Mouse (Mus musculus) embryonic facial prominence, embryonic 11.5 days (tissue): ENCODE results near the gene Mfsd14a. TPM values are rescaled to one million over a fixed set of nuclear protein-coding genes. Genes with fewer than 3 reads are reported as not detected.

Source experiments
- ATAC-seq: fragments of 200-750 bp; cut with Nextera tagmentation; replicated peaks from 2 replicates; pipeline ENCODE4 v1.8.0; 2017; ENCODE audit warnings: low read depth; ENCODE audit not compliant: insufficient number of reproducible peaks, low FRiP score, low TSS enrichment
- DNase-seq: peaks from one replicate; pipeline ENCODE4 v3.0.0-alpha.2; 2015; ENCODE audit warnings: low spot score
- H3K27ac ChIP-seq: fragments of 300-500 bp; sonication (generic); replicated peaks from 2 replicates; pipeline ENCODE4 v1.5.1; 2014; ENCODE audit warnings: mild to moderate bottlenecking, low read depth, low read length, control low read depth
- H3K27me3 ChIP-seq: fragments of 300-500 bp; sonication (generic); 2 replicates; pipeline ENCODE4 v1.6.1; 2014; ENCODE audit warnings: mild to moderate bottlenecking, low read length, moderate library complexity, mixed read lengths; ENCODE audit not compliant: control insufficient read depth, insufficient read depth
- H3K36me3 ChIP-seq: fragments of 300-500 bp; sonication (generic); replicated peaks from 2 replicates; pipeline ENCODE4 v1.6.1; 2014; ENCODE audit warnings: low read depth, mild to moderate bottlenecking, low read length, moderate library complexity, mixed read lengths; ENCODE audit not compliant: control insufficient read depth, insufficient read depth
- H3K4me1 ChIP-seq: fragments of 300-500 bp; sonication (generic); 2 replicates; pipeline ENCODE4 v1.6.1; 2014; ENCODE audit warnings: low read length, mixed read lengths; ENCODE audit not compliant: control insufficient read depth, insufficient read depth
- H3K4me2 ChIP-seq: fragments of 300-500 bp; sonication (generic); 2 replicates; pipeline ENCODE4 v1.6.1; 2014; ENCODE audit warnings: low read depth, mild to moderate bottlenecking, control low read depth, low read length, moderate library complexity
- H3K4me3 ChIP-seq: fragments of 300-500 bp; sonication (generic); 2 replicates; pipeline ENCODE4 v1.5.1; 2014; ENCODE audit warnings: low read depth, low read length, control low read depth
- H3K9ac ChIP-seq: fragments of 300-500 bp; sonication (generic); replicated peaks from 2 replicates; pipeline ENCODE4 v1.6.1; 2014; ENCODE audit warnings: mild to moderate bottlenecking, control low read depth, low read length
- H3K9me3 ChIP-seq: fragments of 300-500 bp; sonication (generic); replicated peaks from 2 replicates; pipeline ENCODE4 v1.6.1; 2016; ENCODE audit warnings: mild to moderate bottlenecking, low read length, inconsistent platforms, mixed read lengths; ENCODE audit not compliant: control insufficient read depth
- WGBS: fragments of 180-500 bp; shearing (Covaris S2); extraction: QIAGEN DNeasy Blood & Tissue Kit; methylation state at CpG from one replicate; pipeline ENCODE4 v1.1.7; 2014; 5-methylcytosine and 5-hydroxymethylcytosine counted together
- polyA plus RNA-seq: library from polyadenylated mRNA; unstranded; fragments of >200 nt; fragmentation: Nextera tagmentation; extraction: Ambion mirVana; gene quantifications from 2 replicates; pipeline ENCODE4 v1.2.1, GENCODE M21; 2014

Mfsd14a gene
- polyA plus RNA-seq, 1 experiment from 2014 or later = 105 TPM

- no peak overlapping the region for H3K4me3 ChIP-seq
- WGBS = 88% methylated on average over 5 of the region's 5 CpGs
- no peak overlapping the region for H3K4me2 ChIP-seq
- no peaks in the 10 kb centered on the region for H3K9me3 ChIP-seq
- DNase-seq (no peak), ATAC-seq (no peak)
- no peaks in the 10 kb centered on the region for H3K36me3 ChIP-seq
- no peak overlapping the region for H3K27ac ChIP-seq
- no peak overlapping the region for H3K9ac ChIP-seq
- no peaks in the 10 kb centered on the region for H3K27me3 ChIP-seq
- no peaks in the 10 kb centered on the region for H3K4me1 ChIP-seq
Measured at GRCm38 (mm10) chr3:116601781-116602180, 60.7 kb downstream of the Mfsd14a start.

DNA sequence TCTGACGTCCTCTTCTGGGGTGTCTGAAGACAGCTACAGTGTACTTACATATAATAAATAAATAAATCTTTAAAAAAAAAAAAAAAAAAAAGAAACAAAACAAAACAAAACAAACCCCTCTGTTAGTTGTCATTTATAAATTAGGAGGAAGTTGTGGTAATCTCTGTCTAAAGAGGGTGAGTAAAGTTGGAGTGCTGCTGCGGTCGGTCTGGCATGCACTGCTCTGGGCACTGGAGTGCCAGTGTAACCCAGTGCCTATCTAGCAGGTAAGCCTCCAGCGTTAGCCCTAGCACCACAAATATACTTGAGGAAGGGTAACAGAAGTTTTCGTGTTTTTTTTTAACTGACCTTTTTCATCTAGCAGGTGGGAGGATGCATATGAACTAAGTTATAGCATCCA lies 61.5 kb downstream of the Mfsd14a start:
- no peaks in the 10 kb centered on the region for H3K36me3 ChIP-seq
- ATAC-seq (no peak), DNase-seq (no peak)
- no peaks in the 10 kb centered on the region for H3K9me3 ChIP-seq
- no peaks in the 10 kb centered on the region for H3K27me3 ChIP-seq
- no peak overlapping the region for H3K9ac ChIP-seq
- no peaks in the 10 kb centered on the region for H3K4me1 ChIP-seq
- H3K4me2 ChIP-seq = no peak overlapping the region
- no peak overlapping the region for H3K4me3 ChIP-seq
- 89% methylated on average over 5 of the region's 5 CpGs for WGBS
- H3K27ac ChIP-seq = no peak overlapping the region

DNA sequence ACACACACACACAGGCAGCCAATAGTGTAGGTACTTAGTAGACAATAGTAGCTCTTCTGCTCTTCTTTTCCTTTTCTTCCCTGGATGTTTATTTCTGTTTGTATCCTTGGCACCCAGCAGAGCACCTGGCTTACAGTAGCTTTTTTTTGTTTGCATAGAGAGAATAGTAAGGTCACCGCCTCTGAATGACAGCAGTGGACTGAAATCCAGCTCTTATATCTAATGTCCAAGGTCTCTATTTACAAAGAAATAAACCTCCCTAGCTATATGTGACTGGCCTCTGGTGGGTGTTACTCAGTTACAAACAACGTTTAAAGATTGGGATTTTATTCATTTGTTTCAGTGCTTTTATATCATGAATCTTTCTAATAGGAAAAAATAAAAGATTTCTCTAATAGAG lies 62.8 kb downstream of the Mfsd14a start:
- Histone ChIP-seq H3K9ac (no peak overlapping the region), H3K9me3 (no peaks in the 10 kb centered on the region), H3K36me3 (no peaks in the 10 kb centered on the region), H3K27ac (no peak overlapping the region), H3K27me3 (no peaks in the 10 kb centered on the region), H3K4me1 (no peaks in the 10 kb centered on the region), H3K4me2 (no peak overlapping the region), H3K4me3 (no peak overlapping the region)
- no peak for DNase-seq
- WGBS = 83% methylated on average over 2 of the region's 2 CpGs
- no peak for ATAC-seq

- H3K27ac ChIP-seq = no peak overlapping the region
- H3K4me2 ChIP-seq = peak overlapping the region; percentile 62
- H3K9me3 ChIP-seq = no peaks in the 10 kb centered on the region
- peak overlapping the region; percentile 75 for H3K9ac ChIP-seq
- DNase-seq (peak; percentile 17), ATAC-seq (no peak)
- WGBS = 9% methylated on average over 10 of the region's 10 CpGs
- no peaks in the 10 kb centered on the region for H3K4me1 ChIP-seq
- no peaks in the 10 kb centered on the region for H3K27me3 ChIP-seq
- peak overlapping the region; percentile 79 for H3K4me3 ChIP-seq
- H3K36me3 ChIP-seq = no peaks in the 10 kb centered on the region
Measured at GRCm38 (mm10) chr3:116595603-116595991, 66.9 kb downstream of the Mfsd14a start.

- H3K27me3 ChIP-seq = no peaks in the 10 kb centered on the region
- peak within 1 kb of the TSS; percentile 48 for H3K27ac ChIP-seq
- peak; percentile 99 for DNase-seq
- peak within 1 kb of the TSS; percentile 75 for H3K9ac ChIP-seq
- no peaks in the 10 kb centered on the region for H3K9me3 ChIP-seq
- no peaks in the 10 kb centered on the region for H3K4me1 ChIP-seq
- H3K36me3 ChIP-seq = no peaks in the 10 kb centered on the region; the same call in 1 of the 2 replicates
- under 1% methylated on average over 65 of the region's 65 CpGs for WGBS
- peak within 1 kb of the TSS; percentile 79 for H3K4me3 ChIP-seq
- H3K4me2 ChIP-seq = peak within 1 kb of the TSS; percentile 62
- ATAC-seq = peak; percentile 96
Measured at GRCm38 (mm10) chr3:116594728-116595602, 67.5 kb downstream of the Mfsd14a start, which contains the start of gene Sass6. Sass6 (plus strand) TSS chr3:116594982.

GRCm38 (mm10) chr3:116594076-116594727 lies 68.3 kb downstream of the Mfsd14a start:
- ATAC-seq (peak; percentile 82), DNase-seq (peak; percentile 59)
- Histone ChIP-seq H3K9ac (peak overlapping the region; percentile 75), H3K4me1 (no peaks in the 10 kb centered on the region), H3K4me3 (peak overlapping the region; percentile 79), H3K4me2 (peak overlapping the region; percentile 36), H3K27me3 (no peaks in the 10 kb centered on the region), H3K9me3 (no peaks in the 10 kb centered on the region), H3K27ac (peak overlapping the region; percentile 48), H3K36me3 (peaks cover 2% of the 10 kb centered on the region)
- 3% methylated on average over 22 of the region's 22 CpGs for WGBS

DNA sequence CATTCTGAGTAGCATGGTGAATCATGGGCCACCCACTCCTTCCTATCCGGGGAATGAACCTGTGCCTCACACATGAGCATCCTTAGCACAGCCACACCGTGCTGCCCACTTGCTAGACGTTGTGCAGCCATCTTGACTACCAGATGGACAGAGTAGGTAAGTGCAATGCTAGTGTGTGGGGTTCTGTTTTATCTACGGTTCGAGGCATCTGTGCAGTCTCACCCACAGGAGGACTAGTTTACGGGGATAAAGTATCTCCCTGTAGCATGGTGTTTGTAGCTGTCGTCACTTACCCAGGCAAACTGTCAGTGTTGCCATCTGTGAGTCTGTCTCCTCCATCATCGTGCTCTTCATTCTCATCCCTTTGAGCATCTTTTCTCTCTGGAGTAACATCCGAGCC lies 80.3 kb downstream of the Mfsd14a start:
- H3K4me2 ChIP-seq = no peak overlapping the region
- WGBS = 94% methylated on average over 9 of the region's 9 CpGs
- H3K36me3 ChIP-seq = peaks cover 2% of the 10 kb centered on the region; the same call in 1 of the 2 replicates
- no peaks in the 10 kb centered on the region for H3K27me3 ChIP-seq
- no peak for DNase-seq
- no peaks in the 10 kb centered on the region for H3K9me3 ChIP-seq
- no peak overlapping the region for H3K9ac ChIP-seq
- no peak overlapping the region for H3K27ac ChIP-seq
- ATAC-seq = no peak
- H3K4me3 ChIP-seq = no peak overlapping the region
- no peaks in the 10 kb centered on the region for H3K4me1 ChIP-seq
